Mouse (Mus musculus) lung, adult 2 months (tissue): ENCODE measurements around the gene Olfr691.

Experiments
- CTCF ChIP-seq: fragments of 200-500 bp; IDR thresholded peaks from 2 replicates; pipeline ENCODE4 v1.5.1; 2011; ENCODE audit warnings: mild to moderate bottlenecking, low read length, control low read depth; ENCODE audit not compliant: insufficient read depth
- POLR2A ChIP-seq: fragments of 200-500 bp; IDR thresholded peaks from 2 replicates; pipeline ENCODE4 v1.6.1; 2011; ENCODE audit warnings: low read depth, mild to moderate bottlenecking, control low read depth, low read length, borderline replicate concordance; ENCODE audit errors: extremely low read depth

DNA sequence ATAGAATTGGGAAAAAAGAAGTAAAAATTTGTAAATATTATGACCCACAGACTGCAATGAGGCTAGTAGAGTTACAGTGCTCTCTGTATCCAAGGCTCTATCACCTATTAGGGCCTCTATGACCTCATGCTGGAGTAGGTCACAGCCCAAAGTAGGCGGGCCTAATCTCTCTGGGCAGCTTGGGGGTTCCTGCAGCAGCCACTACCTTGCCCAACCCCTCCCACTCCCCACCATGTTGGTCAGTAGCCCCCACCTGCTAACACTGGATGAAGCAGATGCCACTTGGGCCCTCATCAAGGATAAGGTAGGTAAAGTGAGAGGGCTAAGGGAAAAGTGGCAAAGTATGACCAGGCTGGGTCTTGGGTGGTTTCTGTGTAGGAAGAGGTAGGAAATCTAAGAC is 32.8 kb upstream of the Olfr691 start, which contains the start of gene Gm5901:
- TF ChIP-seq POLR2A = no peak
- no peak for TF ChIP-seq CTCF
